Mouse (Mus musculus) neural tube, embryonic 14.5 days (tissue): ENCODE measurements around the gene Riox2. TPM values are rescaled to one million over a fixed set of nuclear protein-coding genes. Genes with fewer than 3 reads are reported as not detected.

ENCODE experiments used
- ATAC-seq: fragments of 200-750 bp; cut with Nextera tagmentation; 2 replicates; pipeline ENCODE4 v1.8.0; 2017; ENCODE audit warnings: low read depth, mild to moderate bottlenecking, moderate TSS enrichment, moderate library complexity
- H3K27ac ChIP-seq: fragments of 300-500 bp; sonication (generic); 2 replicates; pipeline ENCODE4 v1.5.1; 2014; ENCODE audit warnings: low read depth, mild to moderate bottlenecking, control low read depth, low read length, moderate library complexity, mixed read lengths
- H3K27me3 ChIP-seq: fragments of 300-500 bp; sonication (generic); 2 replicates; pipeline ENCODE4 v1.6.1; 2014; ENCODE audit warnings: low read length; ENCODE audit not compliant: control insufficient read depth, insufficient read depth
- H3K36me3 ChIP-seq: fragments of 300-500 bp; sonication (generic); 2 replicates; pipeline ENCODE4 v1.6.1; 2014; ENCODE audit warnings: low read length, mixed read lengths; ENCODE audit not compliant: control insufficient read depth, insufficient read depth
- H3K4me1 ChIP-seq: fragments of 300-500 bp; sonication (generic); 2 replicates; pipeline ENCODE4 v1.6.1; 2014; ENCODE audit warnings: low read length; ENCODE audit not compliant: control insufficient read depth, insufficient read depth
- H3K4me2 ChIP-seq: fragments of 300-500 bp; sonication (generic); 2 replicates; pipeline ENCODE4 v1.6.1; 2014; ENCODE audit warnings: mild to moderate bottlenecking, low read depth, low read length, control low read depth
- H3K4me3 ChIP-seq: fragments of 300-500 bp; sonication (generic); 2 replicates; pipeline ENCODE4 v1.5.1; 2014; ENCODE audit warnings: low read depth, low read length, control low read depth, mixed read lengths
- H3K9ac ChIP-seq: fragments of 300-500 bp; sonication (generic); replicated peaks from 2 replicates; pipeline ENCODE4 v1.6.1; 2014; ENCODE audit warnings: low read depth, mild to moderate bottlenecking, control low read depth, low read length, mixed read lengths
- H3K9me3 ChIP-seq: fragments of 300-500 bp; sonication (generic); 2 replicates; pipeline ENCODE4 v1.6.1; 2016; ENCODE audit warnings: low read length; ENCODE audit not compliant: control insufficient read depth
- WGBS: fragments of 180-500 bp; shearing (Covaris S2); extraction: QIAGEN DNeasy Blood & Tissue Kit; methylation state at CpG from one replicate; pipeline ENCODE4 v1.1.7; 2014; 5-methylcytosine and 5-hydroxymethylcytosine counted together
- polyA plus RNA-seq: library from polyadenylated mRNA; unstranded; fragments of >200 nt; fragmentation: Nextera tagmentation; extraction: Ambion mirVana; gene quantifications from 2 replicates; pipeline ENCODE4 v1.2.1, GENCODE M21; 2014

Riox2 gene
- polyA plus RNA-seq, 1 experiment from 2014 or later = 12.2 TPM

DNA sequence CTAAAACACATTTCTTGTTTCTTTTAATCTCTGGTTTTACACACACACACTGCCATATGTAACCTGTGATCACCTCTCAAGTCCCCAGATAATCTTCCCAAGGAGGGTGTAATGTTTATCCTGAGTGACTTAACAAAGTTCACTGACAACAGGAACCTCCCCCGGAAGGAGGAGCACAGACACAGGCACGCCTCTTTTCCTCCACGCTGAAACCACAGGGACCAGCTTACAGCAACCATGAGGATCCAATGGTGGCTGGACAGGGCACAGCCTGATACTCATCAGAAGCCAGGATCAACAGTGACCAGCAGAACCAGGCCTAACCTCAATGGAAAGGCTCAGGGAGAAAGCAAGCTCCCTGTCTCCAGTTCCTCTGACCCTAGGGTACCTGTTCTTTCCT lies 61.0 kb downstream of the Riox2 start:
- no peaks in the 10 kb centered on the region for H3K27me3 ChIP-seq
- H3K27ac ChIP-seq = no peak overlapping the region
- no peak overlapping the region for H3K9ac ChIP-seq
- no peaks in the 10 kb centered on the region for H3K4me1 ChIP-seq
- H3K36me3 ChIP-seq = no peaks in the 10 kb centered on the region
- no peak overlapping the region for H3K4me2 ChIP-seq
- H3K4me3 ChIP-seq = no peak overlapping the region
- 57% methylated on average over 3 of the region's 3 CpGs for WGBS
- no peaks in the 10 kb centered on the region for H3K9me3 ChIP-seq
- ATAC-seq = no peak

DNA sequence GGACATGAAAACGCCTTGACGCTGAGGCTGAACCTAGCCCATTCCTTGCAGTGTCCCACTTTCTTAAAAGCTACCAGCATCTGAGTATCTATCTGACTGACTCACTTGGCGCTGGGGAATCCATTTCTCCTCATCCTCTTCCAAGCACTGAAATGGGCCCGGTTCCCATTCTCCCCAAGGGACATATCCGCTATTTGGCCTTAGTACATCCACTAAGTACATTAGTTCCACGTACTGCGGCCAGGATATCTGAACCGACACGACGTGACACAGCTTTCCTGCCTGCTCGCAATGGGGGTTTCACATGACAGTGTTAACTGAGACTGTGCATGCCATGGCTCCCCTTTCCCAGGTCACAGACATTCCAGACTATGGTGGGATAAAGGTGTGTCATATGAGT lies 62.8 kb downstream of the Riox2 start:
- Histone ChIP-seq H3K4me1 (no peaks in the 10 kb centered on the region), H3K9me3 (no peaks in the 10 kb centered on the region), H3K27ac (no peak overlapping the region), H3K36me3 (no peaks in the 10 kb centered on the region), H3K27me3 (no peaks in the 10 kb centered on the region), H3K9ac (no peak overlapping the region), H3K4me2 (no peak overlapping the region), H3K4me3 (no peak overlapping the region)
- no peak for ATAC-seq
- 89% methylated on average over 11 of the region's 11 CpGs for WGBS

DNA sequence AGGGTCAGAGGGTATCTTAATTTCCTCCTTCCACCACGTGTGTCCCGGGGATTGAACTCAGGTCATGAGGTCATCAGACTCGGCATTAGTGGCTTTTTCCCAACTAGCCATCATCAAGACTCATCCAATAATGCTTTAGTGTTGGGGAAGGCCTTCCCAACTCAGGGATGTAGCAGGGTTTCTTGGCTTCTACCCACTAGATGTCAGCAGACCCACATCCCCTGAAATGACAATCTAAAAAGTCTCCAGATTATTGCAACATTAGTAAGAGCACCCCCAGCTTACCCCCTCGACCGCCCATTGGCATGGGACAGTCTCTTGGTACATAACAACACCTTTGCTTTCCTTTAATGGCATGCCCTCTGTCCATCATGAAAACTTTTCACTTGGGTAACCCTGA lies 64.1 kb downstream of the Riox2 start:
- H3K4me3 ChIP-seq = no peak overlapping the region
- no peak overlapping the region for H3K4me2 ChIP-seq
- H3K27ac ChIP-seq = no peak overlapping the region
- no peaks in the 10 kb centered on the region for H3K27me3 ChIP-seq
- no peak overlapping the region for H3K9ac ChIP-seq
- H3K4me1 ChIP-seq = no peaks in the 10 kb centered on the region
- no peaks in the 10 kb centered on the region for H3K36me3 ChIP-seq
- WGBS = 86% methylated on average over 5 of the region's 5 CpGs
- H3K9me3 ChIP-seq = no peaks in the 10 kb centered on the region
- no peak for ATAC-seq

DNA sequence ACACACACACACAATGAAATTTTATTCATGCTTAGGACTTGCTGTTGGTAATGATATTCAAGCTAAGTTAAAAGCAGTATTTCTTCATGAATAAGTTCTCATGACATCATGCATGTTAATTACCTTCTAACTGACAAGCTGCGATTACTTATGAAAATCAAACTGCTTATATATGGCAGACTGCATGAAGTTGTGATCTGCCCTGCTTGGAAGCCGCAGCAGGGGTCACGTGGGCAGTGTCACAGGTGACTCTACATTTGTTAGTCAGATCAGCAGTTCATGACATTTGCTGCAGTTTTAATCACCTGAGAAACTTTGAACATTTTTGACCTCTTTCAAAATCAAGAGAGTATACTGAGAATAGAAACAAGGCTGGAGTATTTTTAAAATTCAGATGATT lies 69.4 kb downstream of the Riox2 start:
- H3K27me3 ChIP-seq = no peaks in the 10 kb centered on the region
- no peaks in the 10 kb centered on the region for H3K36me3 ChIP-seq
- H3K4me1 ChIP-seq = no peaks in the 10 kb centered on the region
- H3K4me2 ChIP-seq = no peak overlapping the region
- H3K9me3 ChIP-seq = no peaks in the 10 kb centered on the region
- no peak for ATAC-seq
- H3K27ac ChIP-seq = no peak overlapping the region
- 90% methylated on average over 3 of the region's 3 CpGs for WGBS
- H3K9ac ChIP-seq = no peak overlapping the region
- no peak overlapping the region for H3K4me3 ChIP-seq

DNA sequence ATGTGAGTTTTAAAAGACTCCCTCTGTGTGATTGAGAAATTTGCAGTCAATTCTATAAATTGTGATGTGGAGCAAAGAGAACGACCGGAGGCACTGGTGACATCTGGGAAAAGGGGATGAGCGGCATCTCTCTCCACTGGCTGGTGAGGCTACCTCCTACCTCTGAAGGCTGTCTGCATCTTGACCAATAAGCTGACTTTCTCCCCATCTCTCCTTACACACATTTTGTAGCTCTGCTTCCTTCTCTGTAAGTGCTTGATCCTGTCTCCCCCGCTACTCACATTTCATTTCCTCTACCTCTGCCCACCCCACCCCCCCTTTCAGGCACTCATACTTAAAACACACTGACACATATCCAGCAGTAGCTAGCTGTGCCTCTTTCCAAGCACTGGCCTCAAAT lies 69.8 kb downstream of the Riox2 start:
- Histone ChIP-seq H3K36me3 (no peaks in the 10 kb centered on the region), H3K9ac (no peak overlapping the region), H3K4me2 (no peak overlapping the region), H3K4me3 (no peak overlapping the region), H3K27ac (no peak overlapping the region), H3K27me3 (no peaks in the 10 kb centered on the region), H3K9me3 (no peaks in the 10 kb centered on the region), H3K4me1 (no peaks in the 10 kb centered on the region)
- ATAC-seq = no peak
- WGBS = 91% methylated on average over 4 of the region's 4 CpGs

Other genes starting within 250 kb of the Riox2 start
- not detected in 2 replicates for gene Olfr201, start 199.1 kb upstream of the Riox2 start, polyA plus RNA-seq
- gene Olfr202, start 185.0 kb upstream of the Riox2 start, polyA plus RNA-seq = not detected in 2 replicates
- gene Olfr203, start 172.9 kb upstream of the Riox2 start, polyA plus RNA-seq = not detected in 2 replicates
- gene Olfr204, start 153.5 kb upstream of the Riox2 start, polyA plus RNA-seq = not detected in 2 replicates
- gene Olfr205, start 140.6 kb upstream of the Riox2 start, polyA plus RNA-seq = not detected in 2 replicates
- not detected in 2 replicates for gene Olfr206, start 122.5 kb upstream of the Riox2 start, polyA plus RNA-seq
- gene Olfr209, start 107.8 kb upstream of the Riox2 start, polyA plus RNA-seq = not detected in 2 replicates
- gene Gabrr3, start 64.4 kb upstream of the Riox2 start, polyA plus RNA-seq = 0.04 TPM in 1 of 2 replicates, not detected in the other
- gene Crybg3, start 129.2 kb downstream of the Riox2 start, polyA plus RNA-seq = 2.2 and 3.9 TPM in 2 replicates
- gene Arl6, start 167.6 kb downstream of the Riox2 start, polyA plus RNA-seq = 47.0 and 50.5 TPM in 2 replicates